Mouse (Mus musculus) heart, adult 9 months (tissue): ENCODE results near the gene Foxg1.

Experiments used
- DNase-seq, 2 experiments: peaks; one replicate each; pipeline ENCODE4 v3.0.0; 2022; ENCODE audit warnings: low spot score in 2 of 2

The Foxg1 gene

DNA sequence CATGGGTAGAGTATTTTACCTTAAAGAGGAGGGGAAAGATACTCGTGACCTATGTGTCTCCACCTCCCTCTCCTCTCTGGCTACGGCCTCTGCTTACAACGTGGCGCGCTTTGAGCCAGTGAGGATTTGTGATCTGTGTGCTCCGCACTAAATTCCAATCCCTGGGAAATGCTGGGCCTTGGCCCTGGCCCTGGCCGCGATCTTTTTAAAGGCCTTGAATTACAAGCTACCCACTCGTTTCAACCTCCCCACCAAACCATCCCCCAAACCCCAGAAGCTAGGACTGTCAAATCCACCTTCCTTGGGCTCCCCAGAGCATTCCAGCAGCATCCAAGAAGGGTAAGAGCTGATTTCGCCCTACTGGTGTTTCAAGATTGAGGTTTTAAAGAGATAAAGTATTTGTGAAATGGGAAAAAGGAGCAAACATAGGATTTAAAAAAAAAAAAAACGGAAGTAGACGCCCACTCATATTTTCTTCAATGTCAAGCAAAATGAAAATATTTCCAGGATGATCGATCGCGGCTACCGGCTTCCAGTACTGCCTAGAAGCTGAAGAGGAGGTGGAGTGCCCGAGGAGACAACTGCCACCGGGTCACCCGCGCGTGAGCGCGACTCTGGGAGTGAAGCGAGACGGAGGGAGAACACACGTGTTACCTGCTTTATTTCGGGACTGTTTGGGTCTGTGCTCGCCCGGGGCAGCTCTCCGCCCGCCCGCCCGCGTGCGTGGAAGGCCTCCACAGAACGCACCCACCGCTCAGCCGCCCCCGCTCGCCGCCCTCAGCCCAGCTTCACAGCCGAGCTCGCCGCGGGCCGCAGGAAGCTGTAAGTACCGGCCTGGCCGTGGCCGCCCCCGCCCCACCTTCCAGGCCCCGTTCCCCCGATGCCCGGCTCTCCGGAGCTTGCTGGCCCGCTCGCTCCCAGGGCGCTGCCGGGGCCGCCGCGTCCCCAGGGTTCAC lies at the start of gene Foxg1:
TSS of gene Foxg1 (plus strand) at position 96 of the 956 bp plus-strand sequence.
- no peak for DNase-seq

DNA sequence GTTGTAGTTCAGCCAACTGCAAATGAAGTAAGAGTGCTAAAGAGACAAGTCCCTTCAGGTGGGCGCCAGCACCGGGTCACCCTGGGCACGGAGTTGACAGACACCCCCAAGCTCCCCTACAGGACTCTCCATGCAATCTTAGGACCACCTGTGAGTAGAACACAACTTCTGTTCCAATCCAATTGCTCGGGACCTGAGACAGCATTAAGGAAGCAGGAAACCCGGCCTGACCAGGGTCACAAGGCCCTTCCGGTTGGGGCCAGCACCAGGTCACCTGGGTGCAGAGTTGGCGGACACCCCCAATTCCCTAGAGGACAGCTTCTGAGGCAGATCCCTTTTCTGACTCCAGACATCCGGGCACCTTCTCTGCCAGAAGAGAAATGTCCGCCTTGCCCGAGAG lies 32.8 kb upstream of the Foxg1 start:
- DNase-seq = no peak

DNA sequence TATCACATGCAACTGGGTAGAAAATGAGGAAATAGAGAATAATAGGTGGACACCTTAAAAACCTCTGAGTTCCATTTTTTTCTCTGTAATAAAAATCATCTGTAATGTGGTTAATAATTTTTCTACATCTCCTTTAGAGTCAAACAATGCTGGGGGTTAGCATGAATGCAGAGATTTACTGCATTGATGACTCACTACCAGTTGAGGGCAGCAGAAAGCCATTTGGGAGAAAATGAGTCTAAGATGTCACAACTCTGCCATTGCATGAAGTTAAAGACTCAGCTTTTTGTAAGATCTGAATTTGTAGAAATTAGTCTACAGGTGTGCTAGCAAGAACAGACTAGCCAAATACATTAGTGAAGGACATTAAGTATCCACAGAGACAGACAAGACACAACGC lies 13.5 kb upstream of the Foxg1 start:
- DNase-seq = no peak

GRCm38 (mm10) chr12:49372170-49372569 lies 10.3 kb upstream of the Foxg1 start:
- DNase-seq = no peak

- no peak for DNase-seq
Observed at GRCm38 (mm10) chr12:49373176-49373575, 9.3 kb upstream of the Foxg1 start.

GRCm38 (mm10) chr12:49373821-49374605 lies 8.4 kb upstream of the Foxg1 start:
- no peak for DNase-seq

DNA sequence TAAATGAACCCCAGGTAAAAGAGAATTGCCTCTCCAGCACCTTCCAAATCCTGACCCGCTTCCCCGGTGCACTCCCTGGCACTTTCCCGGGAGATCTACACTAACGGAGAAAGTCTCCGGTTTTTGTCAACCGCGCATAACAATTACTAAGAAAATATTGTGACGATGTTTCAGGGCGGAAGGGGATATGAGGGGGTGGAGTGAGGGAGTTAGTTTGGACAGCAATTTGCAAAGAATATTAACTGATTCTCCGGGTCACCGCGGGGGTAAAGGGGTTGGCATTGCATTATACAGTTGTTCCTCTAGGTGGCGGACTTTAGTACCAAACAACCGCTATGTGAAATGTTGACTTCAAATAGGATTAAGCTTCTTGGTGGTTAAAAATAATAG lies 7.9 kb upstream of the Foxg1 start:
- no peak for DNase-seq

GRCm38 (mm10) chr12:49375427-49376317 lies 6.8 kb upstream of the Foxg1 start:
- no peak for DNase-seq

DNA sequence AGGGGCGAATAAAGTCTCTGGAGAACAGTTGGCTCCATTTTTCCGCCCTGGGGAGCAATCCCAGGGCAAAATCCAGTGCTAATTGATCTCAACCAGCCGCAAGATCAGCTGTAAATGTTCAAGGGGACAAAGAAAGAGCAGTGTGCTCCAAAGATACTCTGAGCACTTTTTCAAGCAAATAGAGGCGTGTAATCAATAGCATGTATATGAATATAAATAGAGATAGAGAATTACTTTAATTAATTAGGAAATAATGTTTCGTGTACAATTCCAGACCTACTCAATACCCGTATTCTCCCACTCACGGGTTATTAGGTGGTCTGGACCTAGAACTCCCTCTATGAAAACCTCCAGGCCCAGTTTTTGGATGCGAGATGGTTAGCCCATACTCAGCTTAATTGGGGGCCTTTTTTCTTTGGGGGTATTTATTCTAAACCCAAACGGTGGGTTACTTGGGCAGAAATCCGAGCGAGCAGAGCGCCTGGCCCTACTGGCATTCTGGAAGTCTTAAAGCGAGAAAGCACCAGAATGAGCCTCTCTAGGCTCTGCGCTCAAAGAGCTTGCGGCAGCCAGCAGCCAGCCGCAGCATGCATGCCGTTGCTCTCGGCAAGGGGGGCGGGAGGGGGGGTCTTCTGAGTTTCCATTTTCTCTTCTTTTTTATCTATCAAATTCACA lies 6.0 kb upstream of the Foxg1 start:
- no peak for DNase-seq

GRCm38 (mm10) chr12:49377281-49377970 lies 5.0 kb upstream of the Foxg1 start:
- DNase-seq = no peak

- no peak for DNase-seq
Observed at GRCm38 (mm10) chr12:49378920-49379319, 3.5 kb upstream of the Foxg1 start.

DNA sequence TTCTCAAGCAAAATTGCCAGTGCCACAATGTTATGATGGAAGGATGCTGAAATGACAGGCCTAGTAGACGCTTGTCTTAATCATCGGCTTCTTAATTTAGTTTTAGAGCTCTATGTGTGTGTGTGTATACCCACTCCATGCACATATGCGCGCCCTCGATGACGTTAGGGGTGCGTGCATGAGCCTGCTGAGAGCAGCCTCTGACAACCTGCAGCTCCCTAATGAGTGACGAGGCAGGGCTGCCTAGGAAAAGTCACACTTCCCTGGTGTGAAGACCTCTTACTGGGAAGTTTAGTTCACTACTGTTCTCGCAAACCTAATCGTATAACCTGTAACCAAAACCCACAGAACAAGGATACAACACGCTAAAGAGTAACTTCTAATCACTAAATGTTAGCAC lies 3.0 kb upstream of the Foxg1 start:
- DNase-seq = no peak

DNA sequence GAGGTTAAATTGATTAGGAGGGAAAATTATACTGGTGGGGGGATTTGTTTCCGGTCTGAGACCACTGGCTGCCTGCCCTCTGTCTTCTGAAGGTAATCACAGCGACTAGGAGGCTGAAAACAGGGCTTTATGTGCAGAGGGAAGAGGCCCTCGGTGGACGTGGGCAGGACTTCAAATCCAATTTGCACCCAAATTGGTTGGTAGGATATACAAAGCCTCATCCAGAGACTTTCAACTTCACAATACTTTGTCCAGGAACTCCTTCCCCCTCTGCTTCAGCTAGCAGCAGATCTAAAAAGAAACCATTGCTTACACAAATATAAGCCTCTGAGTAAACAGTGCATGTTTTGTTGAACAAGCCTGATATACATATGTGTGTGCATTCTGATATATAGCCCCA lies 2.0 kb upstream of the Foxg1 start:
- no peak for DNase-seq

DNA sequence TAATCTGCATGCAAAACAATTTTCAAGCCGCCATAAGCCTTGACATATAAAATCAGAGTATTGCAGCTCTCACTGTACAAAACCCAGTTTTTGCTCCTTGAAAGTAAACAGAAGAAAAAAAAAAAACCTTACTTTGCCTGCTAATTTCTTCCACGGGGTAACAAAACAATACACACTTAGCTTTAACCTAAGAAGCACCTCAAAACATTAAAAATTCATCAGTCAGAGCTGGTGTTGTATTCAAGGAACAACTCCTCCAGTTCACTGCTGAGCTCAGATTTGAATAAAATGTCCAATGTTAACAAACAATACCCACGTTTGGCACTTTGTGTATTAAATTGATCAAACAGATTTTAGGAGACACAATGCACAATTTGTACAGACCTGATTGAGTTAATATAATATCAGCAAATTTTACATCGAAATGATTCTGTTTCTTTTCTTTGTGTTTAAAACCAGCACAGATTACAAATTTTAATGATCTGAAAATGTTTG lies 1.4 kb upstream of the Foxg1 start:
- no peak for DNase-seq

GRCm38 (mm10) chr12:49381721-49382365 lies 617 bp upstream of the Foxg1 start:
- DNase-seq = no peak

DNA sequence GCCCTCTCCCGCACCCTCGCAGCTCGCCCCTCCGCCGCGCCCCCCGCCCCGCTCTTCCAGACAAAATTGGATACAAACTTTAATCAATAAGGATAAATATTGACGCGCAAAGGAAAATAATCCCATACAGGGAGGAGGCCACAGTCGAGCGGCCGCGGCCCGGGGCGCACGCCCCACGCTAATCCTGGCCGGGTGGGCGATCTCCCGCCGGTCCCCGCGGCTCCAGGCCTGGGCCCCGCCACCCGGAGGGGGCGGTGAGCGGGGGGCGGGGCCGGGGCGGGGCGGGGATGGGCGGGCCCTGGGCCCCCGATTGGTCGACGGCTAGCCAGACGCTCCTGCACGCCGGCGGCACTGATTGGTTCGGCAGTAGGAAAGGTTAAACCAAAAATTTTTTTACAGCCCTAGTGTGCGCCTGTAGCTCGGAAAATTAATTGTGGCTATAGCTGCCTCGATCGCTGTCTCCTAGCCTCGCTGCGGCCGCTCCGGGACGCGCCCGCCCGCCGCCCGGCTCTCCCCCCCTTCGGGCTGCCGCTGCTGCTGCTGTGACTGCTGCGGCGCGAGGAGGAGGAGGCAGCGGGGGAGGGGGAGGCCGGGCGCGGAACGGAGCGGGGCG lies 1.2 kb downstream of the Foxg1 start:
- DNase-seq = no peak

DNA sequence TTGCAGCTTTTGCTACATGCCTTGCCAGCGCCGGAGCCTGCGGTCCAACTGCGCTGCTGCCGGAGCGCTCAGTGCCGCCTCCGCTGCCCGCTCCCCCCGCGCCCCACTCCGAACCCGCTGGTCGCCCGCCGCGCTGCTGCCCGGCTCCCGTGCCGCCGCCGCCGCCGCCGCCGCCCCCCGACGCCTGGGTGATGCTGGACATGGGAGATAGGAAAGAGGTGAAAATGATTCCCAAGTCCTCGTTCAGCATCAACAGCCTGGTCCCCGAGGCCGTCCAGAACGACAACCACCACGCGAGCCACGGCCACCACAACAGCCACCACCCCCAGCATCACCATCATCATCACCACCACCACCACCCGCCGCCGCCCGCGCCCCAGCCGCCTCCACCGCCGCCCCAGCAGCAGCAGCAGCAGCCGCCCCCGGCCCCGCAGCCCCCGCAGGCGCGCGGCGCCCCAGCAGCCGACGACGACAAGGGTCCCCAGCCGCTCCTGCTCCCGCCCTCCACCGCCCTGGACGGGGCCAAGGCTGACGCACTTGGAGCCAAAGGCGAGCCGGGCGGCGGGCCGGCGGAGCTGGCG lies 1.9 kb downstream of the Foxg1 start:
- no peak for DNase-seq

- DNase-seq = no peak
Observed at GRCm38 (mm10) chr12:49384876-49385630, 2.6 kb downstream of the Foxg1 start, which contains the start of gene Gm43517. Gene Gm43517, plus strand, starts transcription at chr12:49385174.
